Mouse (Mus musculus): ENCODE results near the gene Rilp. TPM values are rescaled to one million over a fixed set of nuclear protein-coding genes. Genes with fewer than 3 reads are reported as not detected.

Gene Rilp
- polyA plus RNA-seq, 1 experiment from 2014 or later: 0.26 TPM

- H3K9me3 ChIP-seq: peaks cover 5% of the 10 kb centered on the region; the same call in 1 of the 2 replicates
- WGBS: 81% methylated on average over 5 of the region's 5 CpGs
- H3K27me3 ChIP-seq: no peaks in the 10 kb centered on the region
Observed at GRCm38 (mm10) chr11:75561410-75561791, 51.5 kb downstream of the Rilp start.

More at GRCm38 (mm10) chr11:75561410-75561791, 51.5 kb downstream of the Rilp start:
- Histone ChIP-seq H3K4me1 (replicated peaks) (0 out of 2 replicates have a peak, but pooled peaks cover 3% of the 10 kb centered on the region), H3K27ac (no peak overlapping the region), H3K36me3 (no peaks in the 10 kb centered on the region), H3K4me2 (no peak overlapping the region), H3K4me3 (replicated peaks) (no peak overlapping the region), H3K9ac (replicated peaks) (no peak overlapping the region)
- ATAC-seq (ENCODE audit: insufficient number of reproducible peaks, insufficient read depth, low FRiP score, low TSS enrichment, low read depth): no peak

MicroRNA genes within 50 kb of the gene (microRNA counts, 519-probe panel; counts per million panel counts)
- microRNA mmu-miR-22: 5,717 counts per million, percentile 62 among the panel's probes with 10 or more counts

Small RNA genes lying within 50 kb of the gene (microRNA-seq; reads per million reads assigned to microRNA genes)
- gene Mir22: 1,337 reads per million, percentile 79 among the genes with 10 or more reads in this experiment
- not detected for gene Mir3971

Other genes with a start within 250 kb of the Rilp start
- gene Rpa1, start 161.8 kb upstream of the Rilp start, polyA plus RNA-seq (2016; fragmentation: Nextera tagmentation; extraction: Ambion mirVana): 153 and 163 TPM in 2 replicates
- 20.4 and 22.7 TPM in 2 replicates for gene Smyd4, start 161.7 kb upstream of the Rilp start, polyA plus RNA-seq (2016; fragmentation: Nextera tagmentation; extraction: Ambion mirVana)
- 177 and 181 TPM in 2 replicates for gene Serpinf1, start 87.4 kb upstream of the Rilp start, polyA plus RNA-seq (2016; fragmentation: Nextera tagmentation; extraction: Ambion mirVana)
- gene Serpinf2, start 70.5 kb upstream of the Rilp start, polyA plus RNA-seq (2016; fragmentation: Nextera tagmentation; extraction: Ambion mirVana): 0.09 and 0.35 TPM in 2 replicates
- gene Wdr81, start 55.4 kb upstream of the Rilp start, polyA plus RNA-seq (2016; fragmentation: Nextera tagmentation; extraction: Ambion mirVana): 6.8 and 7.1 TPM in 2 replicates
- gene Tlcd2, start 48.4 kb upstream of the Rilp start, polyA plus RNA-seq (2016; fragmentation: Nextera tagmentation; extraction: Ambion mirVana): 15.6 and 17.5 TPM in 2 replicates
- gene Prpf8, start 23.3 kb upstream of the Rilp start, polyA plus RNA-seq (2016; fragmentation: Nextera tagmentation; extraction: Ambion mirVana): 79.6 and 83.0 TPM in 2 replicates
- gene Scarf1, start 3.4 kb downstream of the Rilp start, polyA plus RNA-seq (2016; fragmentation: Nextera tagmentation; extraction: Ambion mirVana): 5.4 and 6.0 TPM in 2 replicates
- 3.7 and 4.2 TPM in 2 replicates for gene Slc43a2, start 21.6 kb downstream of the Rilp start, polyA plus RNA-seq (2016; fragmentation: Nextera tagmentation; extraction: Ambion mirVana)
- gene Pitpna, start 78.0 kb downstream of the Rilp start, polyA plus RNA-seq (2016; fragmentation: Nextera tagmentation; extraction: Ambion mirVana): 80.8 and 89.5 TPM in 2 replicates
- gene Inpp5k, start 120.9 kb downstream of the Rilp start, polyA plus RNA-seq (2016; fragmentation: Nextera tagmentation; extraction: Ambion mirVana): 18.6 and 20.1 TPM in 2 replicates
- 24.2 and 28.2 TPM in 2 replicates for gene Myo1c, start 140.4 kb downstream of the Rilp start, polyA plus RNA-seq (2016; fragmentation: Nextera tagmentation; extraction: Ambion mirVana)
- gene Crk, start 169.2 kb downstream of the Rilp start, polyA plus RNA-seq (2016; fragmentation: Nextera tagmentation; extraction: Ambion mirVana): 134 and 135 TPM in 2 replicates
- gene Ywhae, start 222.8 kb downstream of the Rilp start, polyA plus RNA-seq (2016; fragmentation: Nextera tagmentation; extraction: Ambion mirVana): 1,061 and 1,068 TPM in 2 replicates

All from limb, embryonic 12.5 days (tissue).